Mouse (Mus musculus): ENCODE data around the gene Cys1.

GRCm38 (mm10) chr12:24642370-24642802 lies 39.2 kb downstream of the Cys1 start:
- TF ChIP-seq POLR2A (IDR thresholded peaks at IDR 0.05; ENCODE audit: control insufficient read depth, extremely low read depth, insufficient read depth, low read length, poor library complexity) (no peak), CTCF (IDR thresholded peaks at IDR 0.05; ENCODE audit: borderline replicate concordance, control insufficient read depth, extremely low read depth, insufficient read depth, low read length, poor library complexity) (no peak)

Data from thymus, adult 2 months (tissue).